Mouse (Mus musculus): ENCODE results near the gene Prpf3.

- no peak for TF ChIP-seq CTCF (IDR thresholded peaks at IDR 0.05; ENCODE audit: control insufficient read depth, insufficient read depth, insufficient read length)
- no peak for TF ChIP-seq USF1 (IDR thresholded peaks at IDR 0.05; ENCODE audit: low read depth)
- TF ChIP-seq FOSL1 (IDR thresholded peaks at IDR 0.05; ENCODE audit: insufficient read depth, low read length, poor library complexity, severe bottlenecking): no peak
- TF ChIP-seq MAX (IDR thresholded peaks at IDR 0.05): no peak
- TF ChIP-seq CEBPB (IDR thresholded peaks at IDR 0.05; ENCODE audit: low read depth): no peak
- TF ChIP-seq MYOG (IDR thresholded peaks at IDR 0.05; ENCODE audit: control insufficient read depth, extremely low read depth, insufficient read length): no peak
- no peak for TF ChIP-seq MYOD1 (IDR thresholded peaks at IDR 0.05; ENCODE audit: control insufficient read depth, insufficient read length, low read depth)
These were observed 11.7 kb upstream of the Prpf3 start for GRCm38 (mm10) chr3:95867408-95867807.
